Mouse (Mus musculus): ENCODE results near the gene Arpp19.

Arpp19 gene

GRCm38 (mm10) chr9:75102131-75102530, 64.7 kb downstream of the Arpp19 start:
- no peak for DNase-seq (ENCODE audit: low read depth, low spot score)

Measured in brain, embryonic 18.5 days (tissue).